Mouse (Mus musculus): ENCODE data around the gene Speer4d.
"Not testable (repeated sequence)": the region's sequence is repeated elsewhere in the genome, so short reads cannot be mapped to it uniquely, and the experiment has no call there.

Gene Speer4d

DNA sequence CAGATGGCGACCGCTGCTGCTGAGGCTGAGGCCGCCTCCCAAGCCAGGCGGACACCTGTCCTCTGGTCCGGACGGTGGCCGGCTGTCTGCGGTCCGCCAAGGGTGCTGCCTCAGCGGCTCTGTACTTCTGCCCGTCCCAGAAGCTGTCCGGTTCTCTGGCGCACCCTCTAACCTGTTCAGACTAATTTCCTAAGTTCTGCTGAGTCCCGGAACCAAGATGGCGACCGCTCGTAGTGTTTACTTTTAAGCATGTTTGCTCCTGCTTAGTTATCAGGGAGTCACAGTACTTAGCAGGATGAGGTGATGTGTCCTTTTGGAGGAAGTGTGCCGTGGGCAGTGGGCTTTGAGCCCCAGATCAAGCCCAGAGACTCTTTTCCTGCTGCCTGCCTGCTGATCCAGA, 51.9 kb downstream of the Speer4d start:
- DNase-seq (ENCODE audit: low read depth, low spot score): not testable (repeated sequence)

Data from brain, adult 2 months (tissue).